Mouse (Mus musculus) erythroblast, embryonic 14.5 days (primary cell): ENCODE data around the gene Psmb2.

Experiments used
- GATA1 ChIP-seq: IDR thresholded peaks from 2 replicates; pipeline ENCODE4 v1.6.1; 2012; ENCODE audit warnings: low read length, inconsistent platforms, mixed read lengths
- TAL1 ChIP-seq: IDR thresholded peaks from 3 replicates; pipeline ENCODE4 v1.6.1; 2012; ENCODE audit warnings: low read length, inconsistent platforms, mixed read lengths

DNA sequence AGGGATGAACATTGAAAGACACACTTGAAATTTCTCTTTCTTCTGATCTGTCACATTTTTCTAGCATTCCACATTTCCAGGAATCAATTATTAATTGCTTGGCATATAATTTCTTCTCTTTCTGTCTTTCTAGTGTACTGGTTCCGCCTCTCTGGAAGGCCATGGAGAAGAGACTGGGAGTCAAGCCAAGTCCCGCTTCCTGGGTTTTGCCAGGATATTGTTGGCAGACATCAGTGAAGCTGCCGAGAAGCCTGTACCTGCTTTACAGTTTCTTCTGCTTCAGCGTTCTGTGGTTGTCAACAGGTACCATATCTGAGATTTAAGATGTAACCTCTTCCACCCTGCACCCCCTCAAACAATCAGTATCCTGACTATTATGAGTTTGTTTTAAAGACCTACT is 79.3 kb downstream of the Psmb2 start:
- TF ChIP-seq TAL1 (no peak), GATA1 (no peak)
